Mouse (Mus musculus) stomach, postnatal 0 days (tissue): ENCODE measurements at regions not wholly inside any gene's neighbourhood (a gene's known extent, or its start where the extent isn't known, plus 50 kb on each side); places are given as distances from the start of the nearest gene placed in this dataset.

Experiments used
- ATAC-seq: fragments of 200-750 bp; cut with Nextera tagmentation; 2 replicates; pipeline ENCODE4 v1.8.0; 2017; ENCODE audit not compliant: low FRiP score, low TSS enrichment
- DNase-seq: peaks from one replicate; pipeline ENCODE4 v3.0.0-alpha.2; 2016; ENCODE audit warnings: low spot score
- H3K27ac ChIP-seq: fragments of 300-500 bp; sonication (generic); replicated peaks from 2 replicates; pipeline ENCODE4 v1.5.1; 2014; ENCODE audit warnings: mild to moderate bottlenecking, control low read depth
- H3K27me3 ChIP-seq: fragments of 300-500 bp; sonication (generic); 2 replicates; pipeline ENCODE4 v1.6.1; 2014; ENCODE audit warnings: low read length; ENCODE audit not compliant: control insufficient read depth, insufficient read depth
- H3K36me3 ChIP-seq: fragments of 300-500 bp; sonication (generic); 2 replicates; pipeline ENCODE4 v1.6.1; 2014; ENCODE audit warnings: low read length, mixed read lengths; ENCODE audit not compliant: control insufficient read depth, insufficient read depth
- H3K4me1 ChIP-seq: fragments of 300-500 bp; sonication (generic); replicated peaks from 2 replicates; pipeline ENCODE4 v1.6.1; 2014; ENCODE audit warnings: antibody characterized with exemption; ENCODE audit not compliant: control insufficient read depth, insufficient read depth
- H3K4me2 ChIP-seq: fragments of 300-500 bp; sonication (generic); replicated peaks from 2 replicates; pipeline ENCODE4 v1.6.1; 2014; ENCODE audit warnings: low read depth, mild to moderate bottlenecking, control low read depth, moderate library complexity
- H3K4me3 ChIP-seq: fragments of 300-500 bp; sonication (generic); 2 replicates; pipeline ENCODE4 v1.5.1; 2014; ENCODE audit warnings: low read depth, low read length, control low read depth
- H3K9ac ChIP-seq: fragments of 300-500 bp; sonication (generic); 2 replicates; pipeline ENCODE4 v1.6.1; 2014; ENCODE audit warnings: mild to moderate bottlenecking, low read length, control low read depth, mixed read lengths
- H3K9me3 ChIP-seq: fragments of 300-500 bp; sonication (generic); 2 replicates; pipeline ENCODE4 v1.6.1; 2016; ENCODE audit warnings: low read length; ENCODE audit not compliant: control insufficient read depth
- CTCF ChIP-seq: IDR thresholded peaks from 2 replicates; pipeline ENCODE4 v1.5.1; 2016; ENCODE audit warnings: antibody characterized with exemption, low read depth, mild to moderate bottlenecking, moderate library complexity
- EP300 ChIP-seq: optimal IDR thresholded peaks from 2 replicates; pipeline ENCODE3; 2016; ENCODE audit warnings: antibody characterized with exemption
- WGBS: fragments of 180-500 bp; shearing (Covaris S2); extraction: QIAGEN DNeasy Blood & Tissue Kit; methylation state at CpG from one replicate; pipeline ENCODE4 v1.1.7; 2014; 5-methylcytosine and 5-hydroxymethylcytosine counted together

DNA sequence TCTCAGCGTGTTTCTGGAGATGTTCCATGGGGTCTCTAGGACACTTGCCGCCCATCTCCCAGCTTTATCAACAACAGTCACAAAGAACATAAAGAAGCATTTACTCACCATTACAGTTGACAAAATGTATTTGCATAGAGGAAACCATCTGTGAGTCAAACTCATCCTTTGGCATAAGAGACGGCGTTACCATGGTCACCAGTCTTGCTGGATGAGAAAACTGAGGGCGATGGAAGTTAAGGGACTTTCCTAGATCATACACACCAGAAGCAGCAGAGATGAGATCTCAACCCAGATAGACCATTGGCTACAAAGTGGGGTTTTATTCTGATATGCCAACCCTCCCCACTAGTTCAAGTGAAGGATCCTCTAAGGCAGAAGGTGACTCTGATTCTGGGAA is 274.3 kb upstream of the Gm4791 start:
- Histone ChIP-seq H3K27ac (no peak overlapping the region), H3K4me2 (no peak overlapping the region), H3K4me1 (no peaks in the 10 kb centered on the region), H3K4me3 (no peak overlapping the region), H3K9me3 (no peaks in the 10 kb centered on the region), H3K9ac (no peak overlapping the region), H3K27me3 (no peaks in the 10 kb centered on the region), H3K36me3 (no peaks in the 10 kb centered on the region)
- WGBS, result 87% methylated on average over 5 of the region's 5 CpGs
- DNase-seq (no peak), ATAC-seq (no peak)
- TF ChIP-seq EP300 (no peak), CTCF (no peak)

DNA sequence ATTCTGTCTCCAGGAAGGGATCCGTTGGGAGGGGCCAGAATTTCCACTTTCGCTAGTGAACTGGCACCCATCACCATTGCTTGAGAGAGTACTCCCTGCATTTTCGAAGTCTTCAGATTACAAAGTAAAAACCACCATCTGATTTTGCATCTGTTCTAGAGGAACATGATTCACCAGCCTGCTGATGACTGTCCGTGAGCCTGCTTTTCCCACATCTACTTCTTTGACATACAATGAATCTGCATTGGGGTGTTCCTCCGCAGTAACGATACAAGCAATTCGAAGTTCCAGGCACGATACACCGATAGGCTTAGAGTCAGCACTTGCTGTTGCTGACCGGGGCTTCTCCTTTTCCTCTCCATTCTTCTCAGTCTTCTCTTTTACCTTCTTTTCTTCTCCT is 285.1 kb upstream of the Gm4791 start:
- Histone ChIP-seq H3K4me2 (no peak overlapping the region), H3K27ac (no peak overlapping the region), H3K9ac (no peak overlapping the region), H3K27me3 (no peaks in the 10 kb centered on the region), H3K4me3 (no peak overlapping the region), H3K9me3 (no peaks in the 10 kb centered on the region), H3K36me3 (no peaks in the 10 kb centered on the region), H3K4me1 (no peaks in the 10 kb centered on the region)
- TF ChIP-seq CTCF, result no peak
- TF ChIP-seq EP300, result no peak
- DNase-seq, result no peak
- ATAC-seq, result no peak
- 90% methylated on average over 10 of the region's 10 CpGs for WGBS

DNA sequence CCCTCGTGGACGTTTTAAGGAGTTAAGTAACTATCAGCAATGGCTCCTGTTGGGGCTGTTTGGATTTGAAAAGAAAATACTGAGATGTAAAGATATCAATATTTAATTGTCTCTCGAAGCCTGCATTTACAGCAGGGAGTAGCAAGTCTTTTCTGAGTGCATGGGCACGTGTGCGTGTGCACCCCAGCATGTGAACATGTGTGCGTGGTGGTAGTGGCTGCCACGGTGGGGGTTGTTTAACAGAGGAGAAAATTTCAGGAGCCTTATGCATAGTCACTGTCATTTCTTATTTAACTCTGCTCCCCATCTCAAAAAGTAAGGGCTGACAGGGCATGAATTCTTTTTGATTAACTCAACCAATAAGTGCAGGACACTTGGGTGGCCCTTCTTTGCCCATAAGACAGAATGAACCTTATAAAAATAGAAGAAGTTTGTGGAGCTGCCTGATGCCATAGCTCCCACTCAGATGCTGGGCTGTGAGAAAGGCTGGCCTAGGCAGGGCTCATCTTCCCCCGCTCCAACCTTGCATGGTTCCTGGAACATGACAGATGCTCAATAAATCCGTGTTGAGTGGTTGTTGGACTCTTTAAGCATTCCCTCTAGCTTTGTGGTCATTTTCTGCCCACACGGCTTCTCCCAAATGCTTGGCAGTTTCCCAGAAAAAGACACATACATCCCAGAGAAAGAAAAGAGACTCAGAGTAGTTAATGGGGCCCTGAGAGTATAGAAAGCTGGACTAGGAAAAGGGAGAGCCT is 294.2 kb upstream of the Gm4791 start:
- H3K9me3 ChIP-seq, result no peaks in the 10 kb centered on the region
- TF ChIP-seq CTCF (no peak), EP300 (no peak)
- no peaks in the 10 kb centered on the region for H3K36me3 ChIP-seq
- DNase-seq (no peak), ATAC-seq (no peak)
- H3K4me3 ChIP-seq, result no peak overlapping the region
- H3K27me3 ChIP-seq, result no peaks in the 10 kb centered on the region
- no peaks in the 10 kb centered on the region for H3K4me1 ChIP-seq
- H3K4me2 ChIP-seq, result no peak overlapping the region
- H3K9ac ChIP-seq, result no peak overlapping the region
- no peak overlapping the region for H3K27ac ChIP-seq
- 62% methylated on average over 10 of the region's 10 CpGs for WGBS

DNA sequence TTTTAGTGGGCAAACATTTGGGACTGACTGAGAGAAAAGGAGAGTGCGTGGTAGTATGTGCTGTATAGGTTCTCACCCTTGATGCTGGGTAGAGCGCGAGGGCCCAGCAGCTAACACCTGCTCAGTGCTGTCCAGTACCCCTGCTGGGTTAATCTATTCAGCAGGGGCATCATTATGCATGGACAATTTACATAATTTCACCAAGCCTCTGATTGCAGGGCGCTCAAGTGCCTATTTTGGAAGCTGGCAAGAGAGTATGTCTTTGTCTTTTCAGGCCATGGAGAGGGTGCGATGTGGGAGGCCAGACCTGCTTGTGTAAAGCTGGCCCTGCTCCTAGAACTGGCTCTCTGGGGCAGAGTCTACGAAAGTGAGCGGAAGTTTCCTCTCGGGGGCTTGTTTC is 294.9 kb upstream of the Gm4791 start:
- H3K9ac ChIP-seq, result no peak overlapping the region
- H3K36me3 ChIP-seq, result no peaks in the 10 kb centered on the region
- no peak overlapping the region for H3K4me2 ChIP-seq
- no peaks in the 10 kb centered on the region for H3K27me3 ChIP-seq
- no peaks in the 10 kb centered on the region for H3K9me3 ChIP-seq
- no peak overlapping the region for H3K27ac ChIP-seq
- no peak overlapping the region for H3K4me3 ChIP-seq
- no peaks in the 10 kb centered on the region for H3K4me1 ChIP-seq
- 61% methylated on average over 8 of the region's 8 CpGs for WGBS
- TF ChIP-seq EP300 (no peak), CTCF (no peak)
- ATAC-seq (no peak), DNase-seq (no peak)

DNA sequence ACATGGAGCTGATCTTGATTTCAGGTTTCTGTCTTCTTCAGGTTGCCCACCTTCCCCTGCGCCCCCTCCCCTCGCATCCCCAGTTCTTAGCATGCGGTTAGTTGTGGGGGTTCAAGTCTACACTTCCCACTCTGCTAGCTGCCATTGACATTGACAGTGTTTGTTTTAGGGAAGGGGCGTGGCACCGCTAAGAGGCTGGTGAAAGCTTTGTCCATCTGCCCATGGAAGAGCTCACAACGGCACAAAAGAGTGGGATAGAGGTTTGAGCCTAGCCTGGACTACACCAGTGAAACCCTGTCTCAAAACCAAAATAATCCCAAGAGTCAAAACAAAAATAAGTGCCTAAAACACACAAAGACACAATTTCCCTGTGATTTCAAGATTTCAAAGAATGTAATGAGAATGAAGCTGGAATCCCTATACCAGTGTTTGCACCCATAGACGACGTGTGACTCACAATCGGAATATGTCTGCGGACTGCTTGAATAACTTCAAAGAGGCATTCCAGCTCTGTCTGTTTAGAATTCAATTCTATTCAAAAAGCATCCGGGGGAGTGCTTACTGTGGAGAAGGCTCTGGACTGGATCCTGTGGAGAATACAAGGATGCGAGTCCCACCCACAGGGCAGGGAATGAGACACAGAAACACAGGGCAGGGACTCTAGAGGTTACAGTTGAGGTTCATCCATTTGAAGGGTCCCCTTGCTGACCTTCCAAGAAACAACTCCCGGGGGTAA is 295.5 kb upstream of the Gm4791 start:
- H3K27me3 ChIP-seq, result no peaks in the 10 kb centered on the region
- H3K9me3 ChIP-seq, result no peaks in the 10 kb centered on the region
- H3K4me1 ChIP-seq, result no peaks in the 10 kb centered on the region
- H3K4me2 ChIP-seq, result no peak overlapping the region
- WGBS, result 55% methylated on average over 13 of the region's 13 CpGs
- no peak overlapping the region for H3K27ac ChIP-seq
- no peak overlapping the region for H3K4me3 ChIP-seq
- H3K9ac ChIP-seq, result no peak overlapping the region
- DNase-seq, result no peak
- H3K36me3 ChIP-seq, result no peaks in the 10 kb centered on the region
- TF ChIP-seq CTCF (no peak), EP300 (no peak)
- no peak for ATAC-seq
